Mouse (Mus musculus): ENCODE data around the gene Cdk14. TPM values are rescaled to one million over a fixed set of nuclear protein-coding genes. Genes with fewer than 3 reads are reported as not detected.

Gene Cdk14
- polyA plus RNA-seq, 1 experiment from 2014 or later: 44.1 TPM

GRCm38 (mm10) chr5:5379870-5380730 is 40.0 kb downstream of the Cdk14 start:
- peak overlapping the region; percentile 76 for H3K4me3 ChIP-seq
- no peaks in the 10 kb centered on the region for H3K36me3 ChIP-seq
- H3K27me3 ChIP-seq: no peaks in the 10 kb centered on the region
- WGBS: under 1% methylated on average over 95 of the region's 128 CpGs
- ATAC-seq (ENCODE audit: low FRiP score, low read depth): peak; percentile 94
- H3K9me3 ChIP-seq: no peaks in the 10 kb centered on the region
- peak overlapping the region; percentile 87 for H3K9ac ChIP-seq
- peaks cover 26% of the 10 kb centered on the region for H3K4me1 ChIP-seq (replicated peaks)
- peak overlapping the region; percentile 92 for H3K27ac ChIP-seq (replicated peaks)
- H3K4me2 ChIP-seq: peak overlapping the region; percentile 85

GRCm38 (mm10) chr5:5379501-5379869 is 40.6 kb downstream of the Cdk14 start:
- peaks cover 26% of the 10 kb centered on the region for H3K4me1 ChIP-seq (replicated peaks)
- no peaks in the 10 kb centered on the region for H3K36me3 ChIP-seq
- 0% methylated on average over 14 of the region's 14 CpGs for WGBS
- ATAC-seq (ENCODE audit: low FRiP score, low read depth): no peak
- no peaks in the 10 kb centered on the region for H3K27me3 ChIP-seq
- no peaks in the 10 kb centered on the region for H3K9me3 ChIP-seq
- peak overlapping the region; percentile 87 for H3K9ac ChIP-seq
- peak overlapping the region; percentile 76 for H3K4me3 ChIP-seq
- peak overlapping the region; percentile 92 for H3K27ac ChIP-seq (replicated peaks)
- H3K4me2 ChIP-seq: peak overlapping the region; percentile 85

DNA sequence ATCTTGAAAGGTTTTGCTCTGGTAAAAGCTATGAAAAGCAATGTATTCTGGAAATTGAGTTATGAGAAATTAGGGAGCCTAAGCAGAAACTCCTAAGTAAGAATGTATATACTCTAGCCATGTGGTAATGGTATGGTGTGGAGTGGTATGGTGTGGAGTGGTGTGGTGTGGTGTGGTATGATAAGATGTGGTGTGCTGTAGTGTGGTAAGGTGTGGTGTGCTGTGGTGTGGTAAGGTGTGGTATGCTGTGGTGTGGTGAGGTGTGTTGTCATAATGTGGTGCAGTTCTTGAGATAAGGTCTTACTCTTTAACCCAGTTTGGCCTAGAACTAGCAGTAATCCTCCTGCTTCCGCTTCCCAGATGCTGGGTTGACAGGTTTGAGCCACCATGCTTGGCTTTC is 45.7 kb downstream of the Cdk14 start:
- no peak overlapping the region for H3K27ac ChIP-seq (replicated peaks)
- 96% methylated on average over 1 of the region's 1 CpGs for WGBS
- H3K9me3 ChIP-seq: no peaks in the 10 kb centered on the region
- H3K4me1 ChIP-seq (replicated peaks): peaks cover 28% of the 10 kb centered on the region
- no peaks in the 10 kb centered on the region for H3K36me3 ChIP-seq
- no peak overlapping the region for H3K4me2 ChIP-seq
- ATAC-seq (ENCODE audit: low FRiP score, low read depth): no peak
- no peak overlapping the region for H3K9ac ChIP-seq
- H3K27me3 ChIP-seq: no peaks in the 10 kb centered on the region
- H3K4me3 ChIP-seq: no peak overlapping the region

DNA sequence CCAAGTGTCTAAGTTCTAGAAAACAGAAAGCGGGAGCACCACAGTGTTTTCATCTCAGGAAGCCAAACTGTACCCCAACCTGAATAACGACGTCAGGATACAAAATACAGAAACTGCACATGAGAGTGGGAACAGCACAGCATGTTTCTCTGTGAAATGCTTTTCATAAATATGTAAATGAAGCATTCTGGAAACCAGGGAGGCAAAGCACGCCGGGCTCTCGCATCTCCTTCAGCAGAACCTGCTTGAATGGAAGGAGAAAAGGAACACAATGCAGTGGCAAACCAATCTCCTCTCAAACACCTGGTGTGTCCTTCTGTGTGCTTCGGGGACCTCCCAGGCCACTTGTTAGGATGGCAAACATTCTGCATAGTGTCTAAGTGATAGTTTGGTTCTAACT is 46.6 kb downstream of the Cdk14 start:
- Histone ChIP-seq H3K36me3 (no peaks in the 10 kb centered on the region), H3K4me1 (replicated peaks) (peaks cover 20% of the 10 kb centered on the region), H3K4me2 (no peak overlapping the region), H3K27me3 (no peaks in the 10 kb centered on the region), H3K27ac (replicated peaks) (peak overlapping the region; percentile 49; the same call in 1 of the 2 replicates), H3K9me3 (no peaks in the 10 kb centered on the region), H3K9ac (no peak overlapping the region), H3K4me3 (no peak overlapping the region)
- 34% methylated on average over 7 of the region's 7 CpGs for whole genome bisulfite sequencing
- ATAC-seq (ENCODE audit: low FRiP score, low read depth): no peak

- H3K27ac ChIP-seq (replicated peaks): 0 out of 2 replicates have a peak overlapping the region, but pooled peaks have one; percentile 49
- WGBS: 32% methylated on average over 5 of the region's 5 CpGs
- ATAC-seq (ENCODE audit: low FRiP score, low read depth): no peak
These were observed 47.2 kb downstream of the Cdk14 start for GRCm38 (mm10) chr5:5372936-5373335.

GRCm38 (mm10) chr5:5372354-5372753 is 47.8 kb downstream of the Cdk14 start:
- Histone ChIP-seq H3K27ac (replicated peaks) (no peak overlapping the region), H3K4me1 (replicated peaks) (peaks cover 9% of the 10 kb centered on the region), H3K4me2 (no peak overlapping the region), H3K9ac (no peak overlapping the region), H3K27me3 (no peaks in the 10 kb centered on the region), H3K9me3 (no peaks in the 10 kb centered on the region), H3K36me3 (no peaks in the 10 kb centered on the region), H3K4me3 (no peak overlapping the region)
- WGBS: 59% methylated on average over 3 of the region's 3 CpGs
- ATAC-seq (ENCODE audit: low FRiP score, low read depth): peak; percentile 75

More at GRCm38 (mm10) chr5:5372936-5373335, 47.2 kb downstream of the Cdk14 start:
- Histone ChIP-seq H3K9ac (no peak overlapping the region), H3K4me1 (replicated peaks) (peaks cover 13% of the 10 kb centered on the region), H3K36me3 (no peaks in the 10 kb centered on the region), H3K27me3 (no peaks in the 10 kb centered on the region), H3K4me2 (no peak overlapping the region), H3K9me3 (no peaks in the 10 kb centered on the region), H3K4me3 (no peak overlapping the region)

GRCm38 (mm10) chr5:5370322-5371082 is 49.6 kb downstream of the Cdk14 start:
- Histone ChIP-seq H3K4me2 (no peak overlapping the region), H3K4me1 (replicated peaks) (peaks cover 9% of the 10 kb centered on the region), H3K9me3 (no peaks in the 10 kb centered on the region), H3K36me3 (no peaks in the 10 kb centered on the region), H3K4me3 (no peak overlapping the region), H3K27me3 (no peaks in the 10 kb centered on the region), H3K27ac (replicated peaks) (no peak overlapping the region), H3K9ac (no peak overlapping the region)
- WGBS: 88% methylated on average over 4 of the region's 4 CpGs
- no peak for ATAC-seq (ENCODE audit: low FRiP score, low read depth)

GRCm38 (mm10) chr5:5368389-5369164 is 51.5 kb downstream of the Cdk14 start:
- Histone ChIP-seq H3K4me3 (no peak overlapping the region), H3K27me3 (no peaks in the 10 kb centered on the region), H3K4me2 (no peak overlapping the region), H3K9me3 (no peaks in the 10 kb centered on the region), H3K27ac (replicated peaks) (no peak overlapping the region), H3K4me1 (replicated peaks) (peaks cover 7% of the 10 kb centered on the region), H3K9ac (no peak overlapping the region), H3K36me3 (no peaks in the 10 kb centered on the region)
- no peak for ATAC-seq (ENCODE audit: low FRiP score, low read depth)
- 85% methylated on average over 14 of the region's 14 CpGs for WGBS

GRCm38 (mm10) chr5:5367550-5367949 is 52.6 kb downstream of the Cdk14 start:
- Histone ChIP-seq H3K27ac (replicated peaks) (no peak overlapping the region), H3K4me2 (no peak overlapping the region), H3K9ac (no peak overlapping the region), H3K27me3 (no peaks in the 10 kb centered on the region), H3K36me3 (no peaks in the 10 kb centered on the region), H3K4me3 (no peak overlapping the region), H3K9me3 (no peaks in the 10 kb centered on the region), H3K4me1 (replicated peaks) (no peaks in the 10 kb centered on the region; the same call in 1 of the 2 replicates)
- ATAC-seq (ENCODE audit: low FRiP score, low read depth): no peak
- 88% methylated on average over 8 of the region's 8 CpGs for WGBS

DNA sequence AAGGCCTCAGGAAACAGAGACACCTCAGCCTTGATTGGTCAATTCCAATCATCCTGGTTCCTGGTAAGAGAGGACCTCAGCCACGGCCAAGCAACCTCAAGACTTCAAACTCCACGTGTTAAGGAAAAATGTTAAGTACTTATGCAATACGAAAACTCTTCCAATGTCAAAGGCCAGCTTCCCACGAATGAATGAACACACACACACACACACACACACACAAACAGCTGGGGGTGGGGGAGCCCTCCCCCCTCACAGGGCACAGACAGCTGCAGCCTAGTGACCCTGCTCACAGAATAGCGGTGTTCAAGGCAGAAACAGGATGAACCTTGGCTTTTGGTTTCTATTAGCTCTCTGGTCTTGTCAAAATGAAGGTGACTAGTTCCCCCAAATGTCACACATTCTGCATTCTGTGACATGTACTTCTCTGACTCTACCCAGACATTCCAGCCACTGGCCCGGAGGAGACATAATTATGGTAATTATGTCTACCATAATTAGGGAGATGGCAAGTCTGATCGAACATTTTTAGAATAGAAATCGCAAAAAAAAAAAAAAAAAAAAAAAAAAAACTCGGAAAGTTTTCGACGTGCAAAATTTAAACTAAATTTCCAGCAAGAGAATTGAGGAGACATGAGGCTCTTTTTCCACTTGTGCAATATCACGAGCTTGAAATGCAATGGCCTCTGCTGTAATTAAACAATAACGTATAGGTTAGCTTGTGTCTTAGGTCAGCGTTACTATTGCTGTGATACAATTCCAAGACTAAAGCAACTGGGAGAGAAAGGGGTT is 54.6 kb downstream of the Cdk14 start:
- no peaks in the 10 kb centered on the region for H3K9me3 ChIP-seq
- H3K4me3 ChIP-seq: no peak overlapping the region
- no peak for ATAC-seq (ENCODE audit: low FRiP score, low read depth)
- no peaks in the 10 kb centered on the region for H3K27me3 ChIP-seq
- H3K4me1 ChIP-seq (replicated peaks): no peaks in the 10 kb centered on the region
- no peak overlapping the region for H3K9ac ChIP-seq
- no peak overlapping the region for H3K4me2 ChIP-seq
- H3K27ac ChIP-seq (replicated peaks): no peak overlapping the region
- 78% methylated on average over 14 of the region's 14 CpGs for WGBS
- no peaks in the 10 kb centered on the region for H3K36me3 ChIP-seq

- Histone ChIP-seq H3K9me3 (no peaks in the 10 kb centered on the region), H3K27me3 (no peaks in the 10 kb centered on the region), H3K36me3 (no peaks in the 10 kb centered on the region), H3K4me1 (replicated peaks) (no peaks in the 10 kb centered on the region), H3K27ac (replicated peaks) (no peak overlapping the region), H3K4me2 (no peak overlapping the region), H3K9ac (no peak overlapping the region), H3K4me3 (no peak overlapping the region)
- ATAC-seq (ENCODE audit: low FRiP score, low read depth): no peak
- 100% methylated on average over 3 of the region's 3 CpGs for WGBS
These were observed 58.4 kb downstream of the Cdk14 start for GRCm38 (mm10) chr5:5361684-5362083.
